Mouse (Mus musculus) natural killer cell, adult 2 months (primary cell): Measurements from ENCODE around the gene Smagp.

Source experiments
- DNase-seq, 2 experiments: peaks; one replicate each; pipeline ENCODE4 v3.0.0; 2022; ENCODE audit warnings: low spot score in 2 of 2

Smagp gene

DNA sequence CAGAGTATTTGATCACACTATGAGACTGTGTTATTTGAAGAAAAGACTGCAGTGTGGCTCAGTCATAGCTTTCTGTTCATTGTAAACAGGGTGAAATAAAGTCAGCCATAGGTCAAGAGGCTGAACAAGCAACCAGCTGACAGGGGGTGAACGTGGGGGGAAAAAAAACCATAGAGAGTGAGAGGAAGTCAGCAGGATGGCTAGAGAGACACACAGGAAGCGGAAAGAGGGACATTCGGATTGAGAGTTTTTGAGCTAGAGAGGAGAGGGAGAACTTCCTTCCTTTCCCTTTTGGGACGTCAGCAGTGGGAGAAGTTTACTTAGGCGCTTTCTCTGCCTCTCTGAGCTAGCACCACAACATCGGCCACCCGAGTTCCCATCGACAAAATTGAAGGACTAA, 46.3 kb downstream of the Smagp start:
- DNase-seq = no peak

DNA sequence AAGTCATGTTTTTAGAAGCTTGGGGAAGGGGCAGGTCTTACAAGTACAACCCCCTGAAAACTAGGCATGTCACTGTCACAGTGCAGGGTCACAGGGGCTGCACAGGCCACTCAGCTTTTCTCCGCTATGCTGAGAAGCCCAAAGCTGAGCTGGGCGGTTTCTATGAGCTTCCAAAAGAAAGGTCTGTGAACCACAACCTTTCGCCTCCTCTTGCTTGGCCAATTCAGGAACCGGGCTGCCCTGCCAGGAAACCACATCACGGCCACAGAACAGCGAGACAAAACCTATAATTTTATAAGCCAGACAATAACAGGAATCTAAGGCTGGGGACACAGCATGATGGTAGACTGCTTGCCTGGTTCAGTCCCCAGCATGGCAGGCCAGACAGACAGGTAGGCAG, 48.4 kb downstream of the Smagp start:
- DNase-seq = no peak

DNA sequence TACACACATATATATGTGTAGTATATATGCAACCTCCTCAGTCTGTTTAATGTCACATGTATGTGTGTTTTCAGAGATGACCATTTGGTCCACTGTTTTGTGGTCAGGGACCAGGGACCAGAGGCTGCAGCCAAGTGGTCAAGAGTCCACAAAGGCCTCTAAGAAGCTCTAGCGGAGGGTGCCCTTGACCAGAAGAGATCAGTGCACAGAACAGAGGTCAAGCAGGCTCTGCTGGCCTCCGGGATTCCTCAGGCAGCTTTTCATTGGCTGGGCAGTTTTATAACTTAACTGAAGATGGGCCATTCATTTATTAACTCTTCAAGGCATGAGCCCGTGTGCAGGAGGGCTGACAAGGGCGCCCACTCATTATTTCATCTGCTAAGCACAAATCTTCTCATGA, 49.6 kb downstream of the Smagp start:
- DNase-seq = no peak

DNA sequence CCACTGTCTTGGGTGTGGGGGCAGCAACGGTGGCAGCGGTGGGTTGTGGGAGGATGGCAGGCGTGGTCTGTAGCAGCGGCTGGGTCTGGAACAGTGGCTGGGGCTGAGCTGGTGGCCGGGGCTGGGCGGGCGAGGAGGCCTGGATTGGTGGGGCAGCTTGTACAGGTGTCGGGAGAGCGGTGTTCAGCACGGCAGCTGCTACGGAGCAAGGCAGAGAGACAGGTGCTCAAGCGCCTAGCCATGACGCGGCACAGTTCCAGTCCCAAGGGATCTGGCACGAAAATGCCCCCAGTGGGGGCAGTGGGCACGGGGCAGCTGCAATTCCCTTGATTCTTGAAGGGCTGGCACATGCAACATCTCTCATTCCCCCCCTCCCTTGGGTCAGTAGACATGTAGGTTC, 50.8 kb downstream of the Smagp start:
- DNase-seq = no peak

DNA sequence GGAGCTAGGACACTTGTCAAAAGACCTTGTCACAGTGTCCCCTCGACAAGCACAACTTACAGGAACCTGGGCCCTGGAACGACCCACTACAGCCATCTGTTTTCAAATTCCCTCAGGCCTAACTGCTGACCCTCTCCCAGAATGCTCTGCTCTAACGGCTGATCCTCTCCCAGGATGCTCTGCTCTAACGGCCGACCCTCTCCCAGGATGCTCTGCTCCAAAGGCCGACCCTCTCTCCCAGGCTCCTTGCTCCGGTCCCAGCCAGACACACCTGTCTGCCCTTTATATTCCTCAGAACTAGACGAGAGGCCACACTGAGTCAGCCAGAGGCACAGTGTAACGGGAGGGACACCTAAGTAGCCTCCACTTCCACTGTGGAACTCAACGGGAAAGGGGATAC, 56.6 kb downstream of the Smagp start:
- no peak for DNase-seq

DNA sequence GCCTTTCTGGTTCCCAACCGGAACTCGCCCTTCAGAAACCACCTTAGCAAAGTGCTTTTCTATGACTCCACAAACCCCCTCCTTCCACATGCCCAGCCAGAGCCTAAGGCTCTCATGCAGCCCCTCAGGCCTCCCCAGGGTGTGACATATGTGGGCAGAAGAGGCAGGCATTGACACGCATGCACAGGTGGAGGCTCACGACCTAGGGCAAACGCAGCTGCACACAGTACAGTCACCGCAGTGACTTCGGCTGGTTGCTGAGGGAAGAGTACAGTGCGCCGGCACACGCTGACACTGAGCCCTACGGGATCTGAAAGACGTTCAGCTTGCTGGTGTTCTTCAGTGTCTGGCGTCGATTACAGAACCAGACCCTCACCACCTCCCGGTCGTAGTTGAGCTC, 58.8 kb downstream of the Smagp start:
- DNase-seq = no peak

DNA sequence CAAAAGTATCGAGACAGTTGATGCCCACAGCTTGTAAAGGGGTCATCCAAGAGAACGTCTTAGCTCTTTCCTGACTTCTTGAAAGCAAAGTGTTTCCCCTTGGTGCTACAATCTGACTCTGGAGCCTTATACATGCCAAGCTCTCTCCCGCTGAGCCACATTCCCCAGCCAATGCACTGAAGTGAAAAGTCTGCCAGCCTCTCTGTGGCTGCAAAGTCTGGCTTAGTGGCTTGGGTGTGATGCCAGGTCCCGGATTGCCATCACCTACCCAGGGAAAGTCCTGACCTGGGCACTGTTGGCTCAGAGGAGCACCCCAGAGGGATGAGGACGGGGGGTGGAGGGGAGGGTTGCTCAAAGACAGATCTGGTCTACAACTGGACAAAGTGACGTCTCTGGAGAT, 59.9 kb downstream of the Smagp start:
- no peak for DNase-seq

DNA sequence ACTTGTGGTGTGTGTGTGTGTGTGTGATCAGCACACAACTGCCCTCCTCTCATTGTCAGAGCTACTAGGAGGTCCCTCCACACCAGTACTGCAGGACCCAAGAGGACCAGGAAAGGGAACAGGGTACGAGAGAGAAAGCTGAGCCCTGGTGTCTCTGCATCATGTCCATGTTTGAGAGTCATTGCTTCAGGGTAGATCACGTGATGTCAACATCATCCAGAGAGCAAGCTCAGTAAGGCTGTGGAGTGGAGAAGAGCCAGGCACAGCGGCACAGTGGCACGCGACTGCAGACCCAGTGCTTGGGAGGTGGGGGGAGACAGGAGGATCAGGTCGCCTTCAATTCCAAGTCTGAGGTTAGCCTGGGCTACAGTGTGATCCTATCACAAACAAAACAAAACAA, 60.3 kb downstream of the Smagp start:
- DNase-seq = no peak

DNA sequence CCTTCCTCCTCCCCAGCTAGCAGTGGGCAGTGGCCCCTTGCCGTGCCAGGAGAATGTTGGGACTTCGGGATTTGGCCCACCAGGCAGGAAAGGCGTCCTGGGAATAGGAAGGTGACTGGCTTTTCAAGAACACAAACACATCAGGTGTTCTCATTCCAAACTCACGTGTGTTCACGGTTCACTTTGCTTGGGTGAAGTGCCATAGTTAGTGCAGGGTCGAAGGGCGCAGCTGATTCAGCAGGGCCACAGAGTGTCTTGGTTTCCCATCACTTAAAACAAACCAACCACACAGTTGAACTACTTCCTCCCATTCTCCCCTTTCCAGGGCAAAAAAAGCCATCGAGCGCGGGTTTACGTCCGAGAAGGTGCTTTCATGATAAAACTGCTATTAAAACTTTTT, 61.4 kb downstream of the Smagp start:
- DNase-seq = no peak

DNA sequence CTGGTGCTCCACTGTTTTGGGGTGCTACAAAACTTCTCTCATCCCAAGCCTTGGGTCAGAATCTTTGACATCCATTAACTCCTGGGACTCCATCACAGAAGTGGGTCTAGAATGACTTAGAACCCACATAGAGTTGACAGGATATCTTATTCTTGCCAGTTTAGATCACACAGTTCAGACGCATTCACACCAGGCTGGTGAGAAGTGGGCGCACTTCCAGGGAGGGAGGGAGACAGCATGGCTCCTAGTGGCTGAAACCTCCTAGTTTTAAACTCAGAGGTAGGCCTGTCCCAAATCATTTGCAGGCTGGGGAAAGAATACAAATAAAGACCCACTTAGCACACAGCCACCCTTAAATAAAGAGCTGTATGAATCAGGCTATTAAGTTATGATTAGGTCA, 62.4 kb downstream of the Smagp start:
- no peak for DNase-seq

DNA sequence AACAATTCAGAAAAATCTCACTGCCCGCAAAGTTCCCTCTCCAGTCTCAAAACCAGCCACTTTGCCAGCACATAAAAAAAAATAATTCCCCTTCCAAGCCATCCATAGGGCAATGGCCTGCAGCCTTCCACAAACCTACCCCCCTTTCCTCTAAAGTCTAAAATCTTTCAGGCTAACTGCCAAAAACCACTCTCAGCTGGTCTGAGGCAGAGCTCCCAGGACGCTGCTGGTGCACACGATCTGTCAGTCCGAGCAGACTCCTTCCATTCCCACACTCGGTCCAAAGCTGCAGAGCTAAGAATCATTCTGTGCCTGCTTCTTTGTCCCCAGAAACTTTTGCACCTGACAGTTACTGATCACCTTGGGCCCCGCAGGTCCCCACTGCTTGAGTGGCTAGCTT, 62.8 kb downstream of the Smagp start:
- no peak for DNase-seq
